In genomic region chr11:87261705-87262104, GRCm38 (mm10) we compare ENCODE assay signal across 7 mouse cellular contexts.
A peak's percentile ranks its signal among the peaks of the same experiment; 100 is the strongest.
DNase-seq lines count a peak whose midpoint lies in the region; ATAC-seq and TF ChIP-seq lines count a peak whose summit lies in the region.
"Not testable (repeated sequence)": the region's sequence is repeated elsewhere in the genome, so short reads cannot be mapped to it uniquely, and the experiment has no call there.

No protein-coding gene starts in this region.

- peak in 1 of 2 experiments; percentile 62; a peak in 2 of 4 replicates for TF ChIP-seq CTCF in CH12.LX (conservative IDR thresholded peaks at IDR 0.05 in 1 of 2, IDR thresholded peaks at IDR 0.05 in 1 of 2; ENCODE audit: low read depth in 2 of 2, low read length in 2 of 2)
- TF ChIP-seq CTCF in gastrocnemius, adult 2 months (IDR thresholded peaks at IDR 0.05): peak; percentile 9; the same call in 1 of the 2 replicates
- TF ChIP-seq CTCF in intestine, postnatal 0 days (IDR thresholded peaks at IDR 0.05; ENCODE audit: low read depth): peak; percentile 47
- TF ChIP-seq CTCF in liver, embryonic 14.5 days (IDR thresholded peaks at IDR 0.05; ENCODE audit: low read depth): peak; percentile 33; the same call in 1 of the 2 replicates
- TF ChIP-seq CTCF in lung, postnatal 0 days (IDR thresholded peaks at IDR 0.05): peak; percentile 30
- TF ChIP-seq CTCF in stomach, postnatal 0 days (IDR thresholded peaks at IDR 0.05; ENCODE audit: low read depth): peak; percentile 53

- 68% methylated on average over 4 of the region's 4 CpGs for WGBS in intestine, postnatal 0 days
- 58% methylated on average over 4 of the region's 4 CpGs for WGBS in liver, embryonic 14.5 days (ENCODE audit: insufficient replicate concordance)
- 61% methylated on average over 4 of the region's 4 CpGs for WGBS in lung, postnatal 0 days
- 68% methylated on average over 4 of the region's 4 CpGs for WGBS in stomach, postnatal 0 days

- in situ Hi-C loops in CH12.LX (cut with MboI; ENCODE audit: low pct_ligation_motif_present, low pct_unique_long_range_greater_than_20kb, low sequenced_read_pairs): not testable (repeated sequence)

- not testable (repeated sequence) for H3K27ac ChIP-seq in CH12.LX (ENCODE audit: insufficient read depth, low read depth); gastrocnemius, adult 2 months; intestine, postnatal 0 days (ENCODE audit: low read depth, low read length); liver, embryonic 14.5 days; lung, postnatal 0 days (ENCODE audit: low read length); stomach, postnatal 0 days (replicated peaks)

- not testable (repeated sequence) for ATAC-seq in intestine, postnatal 0 days; liver, embryonic 14.5 days (ENCODE audit: insufficient read depth); lung, postnatal 0 days; stomach, postnatal 0 days (ENCODE audit: low FRiP score, low TSS enrichment)

- not testable (repeated sequence) for TF ChIP-seq EP300 in CH12.LX (IDR thresholded peaks at IDR 0.05; ENCODE audit: low read length); liver, embryonic 14.5 days (IDR thresholded peaks at IDR 0.05; ENCODE audit: low read depth); lung, postnatal 0 days (IDR thresholded peaks at IDR 0.05); stomach, postnatal 0 days (optimal IDR thresholded peaks at IDR 0.05)

- dilution Hi-C loops in CH12.LX (cut with MboI; ENCODE audit: extremely low pct_ligation_motif_present, extremely low pct_unique_long_range_greater_than_20kb, low sequenced_read_pairs): not testable (repeated sequence)

- intact Hi-C loops in gastrocnemius, adult 2 months (cut with DNase I): not testable (repeated sequence)

- not testable (repeated sequence) for TF ChIP-seq RAD21 in CH12.LX (IDR thresholded peaks at IDR 0.05; ENCODE audit: low read depth, low read length)

- H3K9me3 ChIP-seq in CH12.LX (replicated peaks; ENCODE audit: low read length); intestine, postnatal 0 days (ENCODE audit: control insufficient read depth); liver, embryonic 14.5 days (ENCODE audit: control insufficient read depth, low read length); lung, postnatal 0 days (ENCODE audit: low read length); stomach, postnatal 0 days (ENCODE audit: control insufficient read depth, low read length): not testable (repeated sequence)

- not testable (repeated sequence) for H3K4me2 ChIP-seq in CH12.LX (ENCODE audit: insufficient read depth, low read depth, poor library complexity, severe bottlenecking); intestine, postnatal 0 days (replicated peaks; ENCODE audit: low read depth); liver, embryonic 14.5 days (ENCODE audit: low read depth); lung, postnatal 0 days (replicated peaks; ENCODE audit: low read depth, low read length); stomach, postnatal 0 days (replicated peaks; ENCODE audit: low read depth)

- H3K79me2 ChIP-seq in CH12.LX (replicated peaks; ENCODE audit: control insufficient read depth, extremely low read depth, insufficient read depth, poor library complexity, severe bottlenecking): not testable (repeated sequence)

- not testable (repeated sequence) for H3K9ac ChIP-seq in CH12.LX (ENCODE audit: insufficient read depth, low read depth); intestine, postnatal 0 days (ENCODE audit: low read depth, low read length); liver, embryonic 14.5 days (replicated peaks); lung, postnatal 0 days (replicated peaks; ENCODE audit: low read depth); stomach, postnatal 0 days (ENCODE audit: low read length)

- not testable (repeated sequence) for TF ChIP-seq POLR2A in CH12.LX (IDR thresholded peaks at IDR 0.05; ENCODE audit: low read depth, low read length)

- H3K4me3 ChIP-seq in CH12.LX (replicated peaks in 1 of 3; ENCODE audit: low read depth in 2 of 3, low read length in 2 of 3, poor library complexity in 1 of 3); gastrocnemius, adult 2 months; intestine, postnatal 0 days (ENCODE audit: low read depth, low read length); liver, embryonic 14.5 days (ENCODE audit: insufficient read depth in 1 of 2, low read depth in 2 of 2, low read length in 2 of 2); lung, postnatal 0 days (ENCODE audit: low read depth, low read length); stomach, postnatal 0 days (ENCODE audit: low read depth, low read length): not testable (repeated sequence)

- DNase-seq in CH12.LX (ENCODE audit: extremely low read depth); gastrocnemius, adult 2 months; liver, embryonic 14.5 days (ENCODE audit: low read depth in 3 of 3, low spot score in 3 of 3); lung, postnatal 0 days (ENCODE audit: low spot score); stomach, postnatal 0 days (ENCODE audit: low spot score): not testable (repeated sequence)
- peak; percentile 14 for DNase-seq in R1 (ENCODE audit: low read depth, low spot score)

- H3K4me1 ChIP-seq in CH12.LX (ENCODE audit: control insufficient read depth in 1 of 2, insufficient read depth in 2 of 2); intestine, postnatal 0 days (replicated peaks; ENCODE audit: control insufficient read depth, insufficient read depth, low read length); liver, embryonic 14.5 days (replicated peaks; ENCODE audit: control insufficient read depth in 2 of 2, insufficient read depth in 2 of 2, low read length in 1 of 2); lung, postnatal 0 days (ENCODE audit: insufficient read depth, low read depth, low read length); stomach, postnatal 0 days (replicated peaks; ENCODE audit: control insufficient read depth, insufficient read depth): not testable (repeated sequence)

- not testable (repeated sequence) for H3K36me3 ChIP-seq in CH12.LX (replicated peaks in 1 of 2; ENCODE audit: control insufficient read depth in 1 of 2, insufficient read depth in 1 of 2, low read length in 1 of 2); intestine, postnatal 0 days (ENCODE audit: control insufficient read depth, insufficient read depth); liver, embryonic 14.5 days (replicated peaks; ENCODE audit: control insufficient read depth, insufficient read depth, low read depth); lung, postnatal 0 days (ENCODE audit: insufficient read depth, low read length); stomach, postnatal 0 days (ENCODE audit: control insufficient read depth, insufficient read depth, low read length)

- not testable (repeated sequence) for H3K27me3 ChIP-seq in CH12.LX (replicated peaks); intestine, postnatal 0 days (replicated peaks; ENCODE audit: control insufficient read depth, insufficient read depth, low read length); liver, embryonic 14.5 days (ENCODE audit: control insufficient read depth, insufficient read depth, low read length); lung, postnatal 0 days (replicated peaks; ENCODE audit: insufficient read depth, low read length); stomach, postnatal 0 days (ENCODE audit: control insufficient read depth, insufficient read depth, low read length)

TF ChIP-seq in CH12.LX, 34 proteins besides CTCF, POLR2A, EP300 and RAD21:
- TF ChIP-seq SMC3 (IDR thresholded peaks at IDR 0.05; ENCODE audit: low read depth, low read length): peak; percentile 36
